In genomic region chr15:93397826-93398698, GRCm38 (mm10) we compare ENCODE assay signal across 7 mouse cellular contexts. TPM values are rescaled to one million over a fixed set of nuclear protein-coding genes. Genes with fewer than 3 reads are reported as not detected.
DNase-seq lines count a peak whose midpoint lies in the region; ATAC-seq and TF ChIP-seq lines count a peak whose summit lies in the region.

TSS of gene Zcrb1 (minus strand) at chr15:93398334.
TSS of gene Pphln1 (plus strand) at chr15:93398350.

- peak within 1 kb of the TSS; percentile 59 for H3K4me3 ChIP-seq in embryonic facial prominence, embryonic 11.5 days (ENCODE audit: low read depth, low read length)
- H3K4me3 ChIP-seq in kidney, adult 2 months (ENCODE audit: insufficient read depth, low read depth, low read length): peak within 1 kb of the TSS; percentile 95
- peak within 1 kb of the TSS; percentile 74 for H3K4me3 ChIP-seq in limb, embryonic 12.5 days (replicated peaks)
- peak within 1 kb of the TSS; percentile 94 for H3K4me3 ChIP-seq in midbrain, embryonic 15.5 days
- H3K4me3 ChIP-seq in spleen, adult 2 months (ENCODE audit: extremely low read depth, insufficient read depth, insufficient read length): peak within 1 kb of the TSS; percentile 82

- no peaks in the 10 kb centered on the region for H3K4me1 ChIP-seq in embryonic facial prominence, embryonic 11.5 days (ENCODE audit: control insufficient read depth, insufficient read depth, low read length)
- peaks cover 3% of the 10 kb centered on the region; the same call in 1 of the 2 replicates for H3K4me1 ChIP-seq in kidney, adult 2 months (ENCODE audit: control insufficient read depth, insufficient read depth, low read length)
- peaks cover 25% of the 10 kb centered on the region for H3K4me1 ChIP-seq in limb, embryonic 12.5 days (replicated peaks)
- H3K4me1 ChIP-seq in midbrain, embryonic 15.5 days: peaks cover 45% of the 10 kb centered on the region
- peaks cover 5% of the 10 kb centered on the region; the same call in 1 of the 2 replicates for H3K4me1 ChIP-seq in spleen, adult 2 months (ENCODE audit: control insufficient read depth, insufficient read depth, insufficient read length)

- TF ChIP-seq CTCF in kidney, adult 2 months (conservative IDR thresholded peaks at IDR 0.05; ENCODE audit: insufficient read depth, insufficient read length, low read depth, low read length): no peak
- TF ChIP-seq CTCF in spleen, adult 2 months (IDR thresholded peaks at IDR 0.05; ENCODE audit: extremely low read depth, insufficient read depth, insufficient read length, insufficient replicate concordance): no peak

- H3K36me3 ChIP-seq in embryonic facial prominence, embryonic 11.5 days (replicated peaks; ENCODE audit: control insufficient read depth, insufficient read depth, low read depth, low read length): no peaks in the 10 kb centered on the region; the same call in 1 of the 2 replicates
- no peaks in the 10 kb centered on the region; the same call in 1 of the 2 replicates for H3K36me3 ChIP-seq in kidney, adult 2 months (ENCODE audit: control insufficient read depth, insufficient read depth, low read length)
- peaks cover 27% of the 10 kb centered on the region for H3K36me3 ChIP-seq in limb, embryonic 12.5 days
- peaks cover 7% of the 10 kb centered on the region for H3K36me3 ChIP-seq in midbrain, embryonic 15.5 days (replicated peaks)
- H3K36me3 ChIP-seq in spleen, adult 2 months (ENCODE audit: control insufficient read depth, insufficient read depth, low read length): peaks cover 6% of the 10 kb centered on the region

- DNase-seq in adrenal gland, postnatal 14 days: peak; percentile 92
- peak; percentile 91 for DNase-seq in embryonic facial prominence, embryonic 11.5 days (ENCODE audit: low spot score)
- DNase-seq in heart, adult 18-20 months: peak; percentile 86 to 89
- peak; percentile 87 for DNase-seq in kidney, adult 2 months
- peak; percentile 65 to 81 for DNase-seq in spleen, adult 2 months (ENCODE audit: low read depth in 1 of 2, low spot score in 2 of 2)

- H3K9me3 ChIP-seq in embryonic facial prominence, embryonic 11.5 days (replicated peaks; ENCODE audit: control insufficient read depth, low read length): no peaks in the 10 kb centered on the region
- no peaks in the 10 kb centered on the region for H3K9me3 ChIP-seq in limb, embryonic 12.5 days
- no peaks in the 10 kb centered on the region for H3K9me3 ChIP-seq in midbrain, embryonic 15.5 days

- peak within 1 kb of the TSS; percentile 78 for H3K9ac ChIP-seq in embryonic facial prominence, embryonic 11.5 days (replicated peaks; ENCODE audit: low read length)
- H3K9ac ChIP-seq in limb, embryonic 12.5 days (replicated peaks): peak within 1 kb of the TSS; percentile 92
- H3K9ac ChIP-seq in midbrain, embryonic 15.5 days: peak within 1 kb of the TSS; percentile 98

- H3K27ac ChIP-seq in embryonic facial prominence, embryonic 11.5 days (replicated peaks; ENCODE audit: low read depth, low read length): peak within 1 kb of the TSS; percentile 75
- H3K27ac ChIP-seq in kidney, adult 2 months (ENCODE audit: insufficient read depth, low read depth, low read length): peak within 1 kb of the TSS; percentile 70
- H3K27ac ChIP-seq in limb, embryonic 12.5 days: peak within 1 kb of the TSS; percentile 92
- peak within 1 kb of the TSS; percentile 90 for H3K27ac ChIP-seq in midbrain, embryonic 15.5 days
- peak within 1 kb of the TSS; percentile 83 for H3K27ac ChIP-seq in spleen, adult 2 months (ENCODE audit: insufficient read depth, low read length)

- under 1% methylated on average over 98 of the region's 100 CpGs for WGBS in embryonic facial prominence, embryonic 11.5 days
- under 1% methylated on average over 100 of the region's 100 CpGs for WGBS in kidney, adult 2 months
- WGBS in limb, embryonic 12.5 days: under 1% methylated on average over 90 of the region's 100 CpGs
- under 1% methylated on average over 99 of the region's 100 CpGs for WGBS in midbrain, embryonic 15.5 days
- WGBS in spleen, adult 2 months: 1% methylated on average over 99 of the region's 100 CpGs

- ATAC-seq in embryonic facial prominence, embryonic 11.5 days (replicated peaks; ENCODE audit: insufficient number of reproducible peaks, low FRiP score, low TSS enrichment, low read depth): peak; percentile 89
- peak; percentile 85 for ATAC-seq in limb, embryonic 12.5 days (ENCODE audit: insufficient number of reproducible peaks, insufficient read depth, low FRiP score, low TSS enrichment, low read depth)
- ATAC-seq in midbrain, embryonic 15.5 days (replicated peaks): peak; percentile 96

- H3K4me2 ChIP-seq in embryonic facial prominence, embryonic 11.5 days (ENCODE audit: low read depth, low read length): peak within 1 kb of the TSS; percentile 52
- H3K4me2 ChIP-seq in limb, embryonic 12.5 days: peak within 1 kb of the TSS; percentile 82
- peak within 1 kb of the TSS; percentile 75 for H3K4me2 ChIP-seq in midbrain, embryonic 15.5 days

- TF ChIP-seq POLR2A in kidney, adult 2 months (IDR thresholded peaks at IDR 0.05; ENCODE audit: low read depth, low read length): peak; percentile 19
- peak; percentile 47 for TF ChIP-seq POLR2A in spleen, adult 2 months (IDR thresholded peaks at IDR 0.05; ENCODE audit: low read depth, low read length)

- H3K27me3 ChIP-seq in embryonic facial prominence, embryonic 11.5 days (ENCODE audit: control insufficient read depth, insufficient read depth, low read length): no peaks in the 10 kb centered on the region
- H3K27me3 ChIP-seq in kidney, adult 2 months (replicated peaks; ENCODE audit: control insufficient read depth, insufficient read depth, low read length): no peaks in the 10 kb centered on the region
- no peaks in the 10 kb centered on the region for H3K27me3 ChIP-seq in limb, embryonic 12.5 days
- H3K27me3 ChIP-seq in midbrain, embryonic 15.5 days (replicated peaks): no peaks in the 10 kb centered on the region
- no peaks in the 10 kb centered on the region for H3K27me3 ChIP-seq in spleen, adult 2 months (ENCODE audit: control insufficient read depth, insufficient read depth, low read length)

RNA-seq across cellular contexts. Expression of gene Zcrb1, which starts in this region (rescaled TPM):
- total RNA-seq in adrenal gland, postnatal 14 days (2021): 89.3 and 92.4 TPM in 2 replicates
- 164 and 176 TPM in 2 replicates for polyA plus RNA-seq in embryonic facial prominence, embryonic 11.5 days (2014; fragmentation: Nextera tagmentation; extraction: Ambion mirVana)
- 100 to 1,000 TPM in 1 of 2 experiments, 10 to 100 TPM in 1; 99.5 to 103 TPM for total RNA-seq in heart, adult 18-20 months (2021)
- polyA plus RNA-seq in kidney, adult 2 months (2012; rRNA removed): 28.1 and 32.1 TPM in 2 replicates
- 174 and 179 TPM in 2 replicates for polyA plus RNA-seq in limb, embryonic 12.5 days (2016; fragmentation: Nextera tagmentation; extraction: Ambion mirVana)
- polyA plus RNA-seq in midbrain, embryonic 15.5 days (2015; fragmentation: Nextera tagmentation; extraction: Ambion mirVana): 143 and 155 TPM in 2 replicates
- polyA plus RNA-seq in spleen, adult 2 months (2012; rRNA removed): 9.8 and 11.9 TPM in 2 replicates

RNA-seq across cellular contexts. Expression of gene Pphln1, which starts in this region (rescaled TPM):
- 39.2 and 39.8 TPM in 2 replicates for total RNA-seq in adrenal gland, postnatal 14 days (2021)
- 57.1 and 59.0 TPM in 2 replicates for polyA plus RNA-seq in embryonic facial prominence, embryonic 11.5 days (2014; fragmentation: Nextera tagmentation; extraction: Ambion mirVana)
- total RNA-seq in heart, adult 18-20 months (2021): 10 to 100 TPM; 20.2 to 25.9 TPM
- 7.3 and 8.9 TPM in 2 replicates for polyA plus RNA-seq in kidney, adult 2 months (2012; rRNA removed)
- 80.2 and 84.7 TPM in 2 replicates for polyA plus RNA-seq in limb, embryonic 12.5 days (2016; fragmentation: Nextera tagmentation; extraction: Ambion mirVana)
- polyA plus RNA-seq in midbrain, embryonic 15.5 days (2015; fragmentation: Nextera tagmentation; extraction: Ambion mirVana): 40.2 and 42.1 TPM in 2 replicates
- polyA plus RNA-seq in spleen, adult 2 months (2012; rRNA removed): 5.4 and 6.4 TPM in 2 replicates

Comparison
In these comparisons a context has a peak if more than half of its experiments do, and no peak if none do; other contexts are left out.
1. Peak in every context shown above with its lines: DNase-seq, ATAC-seq, H3K4me3 ChIP-seq and H3K27ac ChIP-seq.